Mouse (Mus musculus) hindbrain, postnatal 0 days (tissue): ENCODE measurements around the gene Nlrp4c. TPM values are rescaled to one million over a fixed set of nuclear protein-coding genes. Genes with fewer than 3 reads are reported as not detected.

Experiments
- ATAC-seq: fragments of 200-750 bp; cut with Nextera tagmentation; 2 replicates; pipeline ENCODE4 v1.8.0; 2017; ENCODE audit warnings: mild to moderate bottlenecking, moderate TSS enrichment, moderate library complexity
- DNase-seq: peaks from one replicate; pipeline ENCODE4 v3.0.0-alpha.2; 2015; ENCODE audit warnings: low spot score
- H3K27ac ChIP-seq: fragments of 300-500 bp; sonication (generic); 2 replicates; pipeline ENCODE4 v1.5.1; 2014; ENCODE audit warnings: mild to moderate bottlenecking
- H3K27me3 ChIP-seq: fragments of 300-500 bp; sonication (generic); 2 replicates; pipeline ENCODE4 v1.6.1; 2014; ENCODE audit warnings: low read length, mixed read lengths; ENCODE audit not compliant: insufficient read depth
- H3K36me3 ChIP-seq: fragments of 300-500 bp; sonication (generic); 2 replicates; pipeline ENCODE4 v1.6.1; 2014; ENCODE audit warnings: low read length, mixed read lengths; ENCODE audit not compliant: insufficient read depth
- H3K4me1 ChIP-seq: fragments of 300-500 bp; sonication (generic); 2 replicates; pipeline ENCODE4 v1.6.1; 2014; ENCODE audit warnings: antibody characterized with exemption, low read length, mixed read lengths; ENCODE audit not compliant: insufficient read depth
- H3K4me2 ChIP-seq: fragments of 300-500 bp; sonication (generic); 2 replicates; pipeline ENCODE4 v1.6.1; 2014; ENCODE audit warnings: low read depth, mild to moderate bottlenecking, low read length, moderate library complexity, mixed read lengths
- H3K4me3 ChIP-seq: fragments of 300-500 bp; sonication (generic); 2 replicates; pipeline ENCODE4 v1.5.1; 2014; ENCODE audit warnings: low read length
- H3K9ac ChIP-seq: fragments of 300-500 bp; sonication (generic); replicated peaks from 2 replicates; pipeline ENCODE4 v1.6.1; 2014; ENCODE audit warnings: mild to moderate bottlenecking, low read length, moderate library complexity, mixed read lengths
- H3K9me3 ChIP-seq: fragments of 300-500 bp; sonication (generic); 2 replicates; pipeline ENCODE4 v1.6.1; 2016; ENCODE audit warnings: low read length, mixed read lengths
- CTCF ChIP-seq: IDR thresholded peaks from 2 replicates; pipeline ENCODE4 v1.5.1; 2016; ENCODE audit warnings: antibody characterized with exemption, control low read depth, low read depth
- WGBS: fragments of 180-500 bp; shearing (Covaris S2); extraction: QIAGEN DNeasy Blood & Tissue Kit; methylation state at CpG from one replicate; pipeline ENCODE4 v1.1.7; 2014; 5-methylcytosine and 5-hydroxymethylcytosine counted together
- polyA plus RNA-seq: library from polyadenylated mRNA; unstranded; fragments of >200 nt; fragmentation: Nextera tagmentation; extraction: Ambion mirVana; gene quantifications from 2 replicates; pipeline ENCODE4 v1.2.1, GENCODE M21; 2015
- total RNA-seq: library from RNA; depleted of rRNA; stranded (reverse); fragments of >200 nt; gene quantifications from 2 replicates; pipeline ENCODE4 v1.2.3, GENCODE M21; 2014; rRNA removed

Gene Nlrp4c
- total and polyA plus RNA-seq, 2 experiments from 2014 or later: not detected

- Histone ChIP-seq H3K4me2 (no peak overlapping the region), H3K36me3 (0 out of 2 replicates have a peak, but pooled peaks cover 2% of the 10 kb centered on the region), H3K4me1 (peaks cover 3% of the 10 kb centered on the region; the same call in 1 of the 2 replicates), H3K9ac (no peak overlapping the region), H3K27me3 (no peaks in the 10 kb centered on the region), H3K27ac (peak overlapping the region; percentile 17), H3K4me3 (no peak overlapping the region), H3K9me3 (no peaks in the 10 kb centered on the region)
- no peak for TF ChIP-seq CTCF
- no peak for ATAC-seq
- no peak for DNase-seq
- WGBS: 46% methylated on average over 2 of the region's 2 CpGs
These were observed 102.0 kb downstream of the Nlrp4c start for GRCm38 (mm10) chr7:6146982-6147325.

GRCm38 (mm10) chr7:6147688-6148087 is 102.7 kb downstream of the Nlrp4c start:
- H3K36me3 ChIP-seq: no peaks in the 10 kb centered on the region
- no peak overlapping the region for H3K9ac ChIP-seq
- no peak for DNase-seq
- ATAC-seq: no peak
- H3K27ac ChIP-seq: no peak overlapping the region
- H3K4me3 ChIP-seq: no peak overlapping the region
- H3K9me3 ChIP-seq: no peaks in the 10 kb centered on the region
- no peak overlapping the region for H3K4me2 ChIP-seq
- H3K27me3 ChIP-seq: no peaks in the 10 kb centered on the region
- 79% methylated on average over 5 of the region's 5 CpGs for WGBS
- no peak for TF ChIP-seq CTCF
- peaks cover 4% of the 10 kb centered on the region; the same call in 1 of the 2 replicates for H3K4me1 ChIP-seq

GRCm38 (mm10) chr7:6151266-6151665 is 106.3 kb downstream of the Nlrp4c start:
- Histone ChIP-seq H3K9ac (no peak overlapping the region), H3K4me2 (no peak overlapping the region), H3K36me3 (no peaks in the 10 kb centered on the region), H3K4me1 (peaks cover 15% of the 10 kb centered on the region), H3K9me3 (no peaks in the 10 kb centered on the region), H3K27me3 (no peaks in the 10 kb centered on the region), H3K4me3 (no peak overlapping the region), H3K27ac (no peak overlapping the region)
- ATAC-seq: no peak
- TF ChIP-seq CTCF: no peak
- 92% methylated on average over 1 of the region's 1 CpGs for WGBS
- DNase-seq: no peak

- Histone ChIP-seq H3K36me3 (no peaks in the 10 kb centered on the region), H3K4me2 (no peak overlapping the region), H3K27ac (no peak overlapping the region), H3K4me1 (peaks cover 15% of the 10 kb centered on the region), H3K27me3 (no peaks in the 10 kb centered on the region), H3K4me3 (no peak overlapping the region), H3K9ac (no peak overlapping the region), H3K9me3 (no peaks in the 10 kb centered on the region)
- no peak for DNase-seq
- no peak for TF ChIP-seq CTCF
- 70% methylated on average over 3 of the region's 3 CpGs for WGBS
- ATAC-seq: no peak
These were observed 107.1 kb downstream of the Nlrp4c start for GRCm38 (mm10) chr7:6152036-6152435.

GRCm38 (mm10) chr7:6153131-6153530 is 108.2 kb downstream of the Nlrp4c start:
- peaks cover 15% of the 10 kb centered on the region for H3K4me1 ChIP-seq
- ATAC-seq: no peak

GRCm38 (mm10) chr7:6154164-6154563 is 109.2 kb downstream of the Nlrp4c start:
- no peak for ATAC-seq
- no peak for DNase-seq
- 75% methylated on average over 5 of the region's 5 CpGs for WGBS
- Histone ChIP-seq H3K27ac (no peak overlapping the region), H3K36me3 (no peaks in the 10 kb centered on the region), H3K4me1 (peaks cover 15% of the 10 kb centered on the region), H3K9me3 (no peaks in the 10 kb centered on the region), H3K9ac (peak overlapping the region; percentile 83; the same call in 1 of the 2 replicates), H3K4me2 (peak overlapping the region; percentile 82), H3K27me3 (no peaks in the 10 kb centered on the region), H3K4me3 (peak overlapping the region; percentile 87)
- TF ChIP-seq CTCF: no peak

More at GRCm38 (mm10) chr7:6153131-6153530, 108.2 kb downstream of the Nlrp4c start:
- no peak overlapping the region for H3K9ac ChIP-seq
- no peaks in the 10 kb centered on the region for H3K27me3 ChIP-seq
- WGBS: 87% methylated on average over 3 of the region's 3 CpGs
- no peak for TF ChIP-seq CTCF
- no peak overlapping the region for H3K4me3 ChIP-seq
- H3K36me3 ChIP-seq: no peaks in the 10 kb centered on the region
- no peak overlapping the region for H3K27ac ChIP-seq
- no peaks in the 10 kb centered on the region for H3K9me3 ChIP-seq
- DNase-seq: no peak
- H3K4me2 ChIP-seq: no peak overlapping the region

Other genes with a start within 250 kb of the Nlrp4c start
- gene Vmn1r63, start 239.7 kb upstream of the Nlrp4c start, total RNA-seq: not detected in 2 replicates
- gene Vmn1r63, start 239.7 kb upstream of the Nlrp4c start, polyA plus RNA-seq: not detected in 2 replicates
- not detected in 2 replicates for gene Vmn1r64, start 160.6 kb upstream of the Nlrp4c start, total RNA-seq
- not detected in 2 replicates for gene Vmn1r64, start 160.6 kb upstream of the Nlrp4c start, polyA plus RNA-seq
- gene Vmn1r65, start 34.2 kb upstream of the Nlrp4c start, total RNA-seq: not detected in 2 replicates
- not detected in 2 replicates for gene Vmn1r65, start 34.2 kb upstream of the Nlrp4c start, polyA plus RNA-seq
- gene Zfp787, start 110.8 kb downstream of the Nlrp4c start, total RNA-seq: 71.0 and 85.9 TPM in 2 replicates
- gene Zfp787, start 110.8 kb downstream of the Nlrp4c start, polyA plus RNA-seq: 53.9 and 61.4 TPM in 2 replicates
- 84.3 and 105 TPM in 2 replicates for gene Zfp444, start 127.1 kb downstream of the Nlrp4c start, total RNA-seq
- gene Zfp444, start 127.1 kb downstream of the Nlrp4c start, polyA plus RNA-seq: 69.2 and 70.5 TPM in 2 replicates
- gene Galp, start 151.9 kb downstream of the Nlrp4c start, total RNA-seq: not detected in 2 replicates
- not detected in 2 replicates for gene Galp, start 151.9 kb downstream of the Nlrp4c start, polyA plus RNA-seq
- gene Zscan5b, start 177.1 kb downstream of the Nlrp4c start, total RNA-seq: not detected in 2 replicates
- gene Zscan5b, start 177.1 kb downstream of the Nlrp4c start, polyA plus RNA-seq: not detected in 2 replicates
- not detected in 2 replicates for gene Epp13, start 207.5 kb downstream of the Nlrp4c start, total RNA-seq
- gene Epp13, start 207.5 kb downstream of the Nlrp4c start, polyA plus RNA-seq: 0.59 and 0.62 TPM in 2 replicates
- gene Zfp667, start 241.4 kb downstream of the Nlrp4c start, total RNA-seq: 3.2 and 4.2 TPM in 2 replicates
- gene Zfp667, start 241.4 kb downstream of the Nlrp4c start, polyA plus RNA-seq: 12.0 and 15.3 TPM in 2 replicates